Mouse (Mus musculus) embryonic facial prominence, embryonic 13.5 days (tissue): ENCODE data around the gene Pgap3. TPM values are rescaled to one million over a fixed set of nuclear protein-coding genes. Genes with fewer than 3 reads are reported as not detected.
A peak's percentile ranks its signal among the peaks of the same experiment; 100 is the strongest.

Source experiments
- ATAC-seq: fragments of 200-750 bp; cut with Nextera tagmentation; 2 replicates; pipeline ENCODE4 v1.8.0; 2017; ENCODE audit warnings: low read depth; ENCODE audit not compliant: insufficient number of reproducible peaks, insufficient read depth, low FRiP score, low TSS enrichment
- H3K27ac ChIP-seq: fragments of 300-500 bp; sonication (generic); 2 replicates; pipeline ENCODE4 v1.5.1; 2015; ENCODE audit warnings: moderate library complexity, mild to moderate bottlenecking, inconsistent platforms
- H3K27me3 ChIP-seq: fragments of 300-500 bp; sonication (generic); 2 replicates; pipeline ENCODE4 v1.6.1; 2015; ENCODE audit warnings: mild to moderate bottlenecking, inconsistent platforms
- H3K36me3 ChIP-seq: fragments of 300-500 bp; sonication (generic); 2 replicates; pipeline ENCODE4 v1.6.1; 2015; ENCODE audit warnings: mild to moderate bottlenecking, inconsistent platforms
- H3K4me1 ChIP-seq: fragments of 300-500 bp; sonication (generic); 2 replicates; pipeline ENCODE4 v1.6.1; 2015; ENCODE audit warnings: inconsistent platforms
- H3K4me2 ChIP-seq: fragments of 300-500 bp; sonication (generic); 2 replicates; pipeline ENCODE4 v1.6.1; 2015; ENCODE audit warnings: moderate library complexity, mild to moderate bottlenecking, inconsistent platforms
- H3K4me3 ChIP-seq: fragments of 300-500 bp; sonication (generic); 2 replicates; pipeline ENCODE4 v1.5.1; 2015; ENCODE audit warnings: mild to moderate bottlenecking, inconsistent platforms
- H3K9ac ChIP-seq: fragments of 300-500 bp; sonication (generic); 2 replicates; pipeline ENCODE4 v1.6.1; 2015; ENCODE audit warnings: mild to moderate bottlenecking, inconsistent platforms
- H3K9me3 ChIP-seq: fragments of 300-500 bp; sonication (generic); 2 replicates; pipeline ENCODE4 v1.6.1; 2016; ENCODE audit warnings: inconsistent platforms
- WGBS: fragments of 180-500 bp; shearing (Covaris S2); methylation state at CpG from one replicate; pipeline ENCODE4 v1.1.7; 2015; ENCODE audit warnings: mixed read lengths; 5-methylcytosine and 5-hydroxymethylcytosine counted together
- polyA plus RNA-seq: library from polyadenylated mRNA; unstranded; fragments of >200 nt; fragmentation: Nextera tagmentation; extraction: Ambion mirVana; gene quantifications from 2 replicates; pipeline ENCODE4 v1.2.1, GENCODE M21; 2015

Gene Pgap3
- polyA plus RNA-seq, 1 experiment from 2014 or later = 11.3 TPM

- no peak for ATAC-seq
- peaks cover 28% of the 10 kb centered on the region for H3K4me1 ChIP-seq
- no peak overlapping the region for H3K4me3 ChIP-seq
- no peaks in the 10 kb centered on the region for H3K27me3 ChIP-seq
- 0 out of 2 replicates have a peak, but pooled peaks cover 6% of the 10 kb centered on the region for H3K36me3 ChIP-seq
- no peak overlapping the region for H3K9ac ChIP-seq
- H3K9me3 ChIP-seq = no peaks in the 10 kb centered on the region
- 93% methylated on average over 5 of the region's 5 CpGs for WGBS
- H3K27ac ChIP-seq = no peak overlapping the region
- no peak overlapping the region for H3K4me2 ChIP-seq
These were observed 35.9 kb downstream of the Pgap3 start for GRCm38 (mm10) chr11:98364410-98364809.

DNA sequence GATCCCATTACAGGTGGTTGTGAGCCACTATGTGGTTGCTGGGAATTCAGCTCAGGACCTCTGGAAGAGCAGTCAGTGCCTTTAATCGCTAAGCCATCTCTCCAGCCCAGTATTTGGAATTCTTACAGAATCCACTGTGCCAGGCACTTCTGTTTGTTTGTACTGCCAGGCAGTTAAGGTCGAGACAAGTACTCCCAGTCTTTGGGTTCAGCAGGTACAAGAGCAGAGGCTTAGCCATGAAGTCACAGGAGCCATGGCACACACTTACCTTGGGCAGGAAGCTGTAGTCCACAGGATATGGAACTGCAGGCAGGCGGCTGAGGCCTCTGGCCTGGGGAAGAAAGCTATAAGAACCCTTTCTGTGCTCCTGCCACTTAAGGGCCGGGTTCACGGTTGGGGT, 36.5 kb downstream of the Pgap3 start:
- H3K4me3 ChIP-seq = no peak overlapping the region
- no peak overlapping the region for H3K4me2 ChIP-seq
- no peak overlapping the region for H3K9ac ChIP-seq
- no peaks in the 10 kb centered on the region for H3K9me3 ChIP-seq
- ATAC-seq = no peak
- H3K27me3 ChIP-seq = no peaks in the 10 kb centered on the region
- peaks cover 34% of the 10 kb centered on the region for H3K4me1 ChIP-seq
- 83% methylated on average over 5 of the region's 5 CpGs for WGBS
- no peak overlapping the region for H3K27ac ChIP-seq
- 0 out of 2 replicates have a peak, but pooled peaks cover 6% of the 10 kb centered on the region for H3K36me3 ChIP-seq

DNA sequence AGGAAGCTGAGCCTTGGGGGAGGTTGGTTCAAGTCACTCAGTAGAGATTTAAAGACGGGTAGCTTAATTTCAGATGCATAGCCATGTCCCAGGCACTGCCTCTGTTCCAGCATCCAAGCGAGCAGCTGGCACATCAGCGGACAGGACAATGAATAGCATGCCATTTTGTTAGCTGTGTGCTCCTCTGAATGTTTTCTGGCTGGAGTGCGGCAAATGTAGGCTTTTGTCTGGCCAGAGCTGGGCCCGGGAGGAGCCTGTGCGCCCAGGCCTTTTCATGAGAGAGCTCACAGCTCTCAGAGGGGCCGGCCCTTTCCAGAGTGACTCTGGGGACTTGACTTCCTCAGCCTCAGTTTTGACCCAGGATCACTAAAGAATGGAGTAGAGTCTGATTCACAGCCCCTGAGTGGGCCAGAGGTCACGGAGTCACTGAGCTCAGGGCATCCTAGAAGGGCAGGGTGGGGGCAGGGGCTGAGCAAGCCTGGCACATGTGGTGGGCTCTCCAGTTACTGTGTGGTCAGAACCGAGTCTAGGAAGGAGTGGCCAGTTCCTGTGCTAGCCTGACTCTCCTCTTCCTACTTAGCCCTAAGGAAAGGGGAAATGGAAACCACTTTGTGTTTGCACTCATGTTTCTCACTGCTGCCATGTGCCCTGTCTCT, 39.3 kb downstream of the Pgap3 start:
- peaks cover 40% of the 10 kb centered on the region for H3K4me1 ChIP-seq
- 38% methylated on average over 9 of the region's 9 CpGs for WGBS
- H3K9ac ChIP-seq = peak overlapping the region; percentile 28; the same call in 1 of the 2 replicates
- ATAC-seq = no peak
- H3K4me3 ChIP-seq = no peak overlapping the region
- no peak overlapping the region for H3K4me2 ChIP-seq
- H3K9me3 ChIP-seq = no peaks in the 10 kb centered on the region
- no peaks in the 10 kb centered on the region for H3K36me3 ChIP-seq
- no peak overlapping the region for H3K27ac ChIP-seq
- H3K27me3 ChIP-seq = no peaks in the 10 kb centered on the region; the same call in 1 of the 2 replicates

- WGBS = 1% methylated on average over 60 of the region's 60 CpGs
- H3K4me2 ChIP-seq = peak within 1 kb of the TSS; percentile 86
These were observed 41.9 kb downstream of the Pgap3 start, which contains the start of gene Stard3 for GRCm38 (mm10) chr11:98358161-98359083. TSS of gene Stard3 (plus strand) at chr11:98358368.

DNA sequence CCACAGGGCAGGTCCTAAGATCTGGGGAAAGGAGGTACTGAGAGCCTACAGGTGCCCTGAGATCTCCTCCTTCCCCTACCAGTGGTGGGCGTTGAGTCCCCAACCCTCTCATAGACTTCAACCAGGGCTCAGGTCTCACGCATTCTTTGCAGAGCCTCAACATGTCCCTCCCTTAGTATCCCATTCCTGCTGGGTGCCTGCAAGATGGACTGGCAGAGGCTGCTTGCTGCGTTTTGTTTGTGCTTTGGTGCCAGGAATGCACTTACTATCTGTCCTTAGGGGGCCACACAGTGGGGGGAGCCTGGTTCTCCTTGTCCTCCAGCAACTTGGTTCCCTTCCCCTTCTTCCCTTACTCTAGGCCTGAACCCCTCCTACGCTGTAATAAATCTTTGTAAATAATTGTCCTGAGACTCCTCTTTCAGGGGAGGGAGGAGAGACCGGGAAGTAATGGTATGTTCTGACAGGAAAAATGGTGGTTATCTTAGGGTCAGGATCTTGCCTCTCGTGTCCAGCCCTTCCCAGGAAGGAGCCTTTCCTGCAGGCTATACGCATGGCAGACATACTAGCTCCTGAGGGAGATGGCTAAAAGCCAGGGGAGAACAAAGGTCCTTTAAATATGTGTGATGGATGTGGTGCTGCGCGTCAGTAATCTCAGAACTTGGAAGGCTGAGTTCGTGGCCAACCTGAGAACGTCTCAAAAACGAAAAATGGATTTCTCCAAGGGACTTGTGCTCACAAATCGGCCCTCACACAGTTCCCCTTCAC, 42.7 kb downstream of the Pgap3 start:
- Histone ChIP-seq H3K27me3 (peaks cover 23% of the 10 kb centered on the region), H3K4me1 (peaks cover 40% of the 10 kb centered on the region), H3K4me2 (peak overlapping the region; percentile 86), H3K9ac (peak overlapping the region; percentile 82), H3K27ac (peak overlapping the region; percentile 88; the same call in 1 of the 2 replicates), H3K4me3 (peak overlapping the region; percentile 70), H3K9me3 (no peaks in the 10 kb centered on the region), H3K36me3 (no peaks in the 10 kb centered on the region)
- ATAC-seq = no peak
- 8% methylated on average over 13 of the region's 13 CpGs for WGBS

More at GRCm38 (mm10) chr11:98358161-98359083, 41.9 kb downstream of the Pgap3 start, which contains the start of gene Stard3:
- Histone ChIP-seq H3K27ac (peak within 1 kb of the TSS; percentile 88), H3K4me3 (peak within 1 kb of the TSS; percentile 70), H3K27me3 (peaks cover 14% of the 10 kb centered on the region), H3K36me3 (no peaks in the 10 kb centered on the region), H3K9me3 (no peaks in the 10 kb centered on the region), H3K4me1 (peaks cover 40% of the 10 kb centered on the region), H3K9ac (peak within 1 kb of the TSS; percentile 82)
- peak; percentile 86 for ATAC-seq

GRCm38 (mm10) chr11:98356625-98357394, 43.5 kb downstream of the Pgap3 start:
- H3K4me3 ChIP-seq = no peak overlapping the region
- H3K27ac ChIP-seq = 0 out of 2 replicates have a peak overlapping the region, but pooled peaks have one; percentile 88
- H3K4me1 ChIP-seq = peaks cover 33% of the 10 kb centered on the region
- peaks cover 30% of the 10 kb centered on the region for H3K27me3 ChIP-seq
- WGBS = 77% methylated on average over 7 of the region's 7 CpGs
- ATAC-seq = no peak
- no peak overlapping the region for H3K9ac ChIP-seq
- 0 out of 2 replicates have a peak overlapping the region, but pooled peaks have one; percentile 86 for H3K4me2 ChIP-seq
- H3K9me3 ChIP-seq = no peaks in the 10 kb centered on the region
- H3K36me3 ChIP-seq = no peaks in the 10 kb centered on the region

GRCm38 (mm10) chr11:98355732-98356299, 44.5 kb downstream of the Pgap3 start:
- Histone ChIP-seq H3K27me3 (peaks cover 40% of the 10 kb centered on the region), H3K36me3 (no peaks in the 10 kb centered on the region), H3K27ac (no peak overlapping the region), H3K9me3 (no peaks in the 10 kb centered on the region), H3K4me2 (no peak overlapping the region), H3K4me3 (no peak overlapping the region), H3K9ac (no peak overlapping the region), H3K4me1 (peaks cover 25% of the 10 kb centered on the region)
- 11% methylated on average over 6 of the region's 6 CpGs for WGBS
- ATAC-seq = no peak

- 57% methylated on average over 14 of the region's 14 CpGs for WGBS
- H3K36me3 ChIP-seq = no peaks in the 10 kb centered on the region
- H3K9ac ChIP-seq = no peak overlapping the region
- peaks cover 12% of the 10 kb centered on the region for H3K4me1 ChIP-seq
- H3K4me3 ChIP-seq = no peak overlapping the region
- H3K27me3 ChIP-seq = peaks cover 54% of the 10 kb centered on the region
- no peak overlapping the region for H3K4me2 ChIP-seq
- no peak for ATAC-seq
- no peaks in the 10 kb centered on the region for H3K9me3 ChIP-seq
- no peak overlapping the region for H3K27ac ChIP-seq
These were observed 45.8 kb downstream of the Pgap3 start for GRCm38 (mm10) chr11:98354445-98354844.

DNA sequence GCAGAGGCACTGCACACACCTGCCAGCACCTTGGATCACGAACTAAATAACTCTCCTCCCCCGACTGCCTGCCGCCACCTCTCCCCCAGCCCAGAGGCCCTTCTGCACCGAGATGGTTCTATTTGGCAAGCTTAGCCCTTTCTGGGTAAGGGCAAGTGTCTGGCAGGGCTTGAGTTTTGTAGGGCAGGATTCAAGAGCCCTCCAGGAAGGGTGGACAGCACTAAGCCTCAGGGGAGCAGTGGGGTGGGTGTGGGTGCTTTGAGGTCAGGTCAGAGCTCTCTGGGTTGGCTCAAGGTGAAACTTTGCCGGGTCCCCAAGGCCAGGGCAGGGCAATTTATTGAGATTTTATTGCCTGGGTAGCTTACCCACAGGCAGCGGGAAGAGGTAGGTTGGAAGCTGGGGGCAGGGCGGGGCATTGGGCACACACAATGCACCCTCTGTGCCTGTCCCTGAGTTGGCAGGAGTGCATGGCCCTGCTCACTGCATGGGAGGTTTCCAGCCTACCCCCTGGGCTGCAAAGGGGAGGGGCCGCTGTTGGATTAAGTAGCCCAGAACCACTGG, 46.6 kb downstream of the Pgap3 start:
- Histone ChIP-seq H3K4me1 (peaks cover 12% of the 10 kb centered on the region), H3K36me3 (no peaks in the 10 kb centered on the region), H3K4me2 (no peak overlapping the region), H3K9ac (no peak overlapping the region; the same call in 1 of the 2 replicates), H3K4me3 (no peak overlapping the region), H3K9me3 (no peaks in the 10 kb centered on the region), H3K27me3 (peaks cover 61% of the 10 kb centered on the region), H3K27ac (no peak overlapping the region)
- no peak for ATAC-seq
- WGBS = 26% methylated on average over 8 of the region's 8 CpGs

DNA sequence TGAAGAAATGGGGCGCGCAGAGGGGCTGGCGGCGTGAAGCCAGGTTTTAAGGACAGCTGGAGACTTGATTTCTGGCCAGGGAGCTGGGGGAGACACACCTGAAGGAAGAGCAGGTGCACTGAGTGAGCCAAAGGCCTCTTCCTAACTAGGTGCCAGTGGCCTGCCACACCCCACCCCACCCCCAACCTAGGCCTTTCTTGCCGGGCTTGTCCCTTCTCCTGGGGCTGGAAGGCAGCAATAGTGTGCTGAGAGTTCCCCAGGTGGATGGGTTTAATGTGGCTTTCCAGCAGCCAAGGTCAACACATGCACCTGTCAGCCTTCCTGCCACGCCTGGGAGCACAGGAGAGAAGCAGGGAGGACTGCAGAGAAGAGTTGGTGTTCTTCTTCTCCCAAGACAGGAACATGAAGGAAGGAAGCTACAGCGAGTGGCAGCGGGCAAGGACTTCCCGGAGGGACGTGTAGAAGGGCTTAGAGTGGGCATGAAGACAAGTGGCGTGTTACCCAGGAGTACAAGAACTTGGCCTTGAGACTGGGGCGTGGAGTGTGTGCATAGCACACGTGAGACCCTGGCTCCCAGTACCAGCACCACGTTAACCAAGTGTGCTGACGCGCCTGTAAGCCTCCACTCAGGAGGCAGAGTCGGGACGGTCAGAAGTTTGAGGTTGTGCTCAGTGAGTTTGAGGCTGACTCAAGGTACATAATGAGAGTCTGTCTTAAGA, 47.9 kb downstream of the Pgap3 start:
- Histone ChIP-seq H3K9me3 (no peaks in the 10 kb centered on the region), H3K9ac (no peak overlapping the region), H3K36me3 (no peaks in the 10 kb centered on the region), H3K27ac (no peak overlapping the region), H3K27me3 (peaks cover 74% of the 10 kb centered on the region), H3K4me1 (peaks cover 17% of the 10 kb centered on the region), H3K4me3 (no peak overlapping the region), H3K4me2 (no peak overlapping the region)
- WGBS = 76% methylated on average over 18 of the region's 18 CpGs
- no peak for ATAC-seq
